In genomic region chr5:131586332-131586700, GRCm38 (mm10) we compare ENCODE assay signal across 13 mouse cellular contexts.
A peak's percentile ranks its signal among the peaks of the same experiment; 100 is the strongest.
DNase-seq lines count a peak whose midpoint lies in the region; ATAC-seq lines count a peak whose summit lies in the region.
"Had no signal": no experiment of that assay in that cellular context is flagged by ENCODE, and none has a peak within 500 bp of the region (broad histone marks: within the 10 kb centered on the region; RNA-seq: fewer than 3 reads in every experiment).

No protein-coding gene starts in this region.

- H3K4me3 ChIP-seq in kidney, embryonic 15.5 days (replicated peaks): no peak overlapping the region
- H3K4me3 ChIP-seq in forebrain, embryonic 16.5 days (replicated peaks; ENCODE audit: low read length): no peak overlapping the region
- no peak overlapping the region for H3K4me3 ChIP-seq in hindbrain, embryonic 16.5 days (ENCODE audit: low read length)
- H3K4me3 ChIP-seq: liver, embryonic 15.5 days had no signal

- H3K27me3 ChIP-seq in kidney, embryonic 15.5 days: peaks cover 19% of the 10 kb centered on the region
- H3K27me3 ChIP-seq in forebrain, embryonic 16.5 days (replicated peaks; ENCODE audit: control insufficient read depth, insufficient read depth, low read length): no peaks in the 10 kb centered on the region
- no peaks in the 10 kb centered on the region for H3K27me3 ChIP-seq in hindbrain, embryonic 16.5 days (replicated peaks; ENCODE audit: control insufficient read depth, insufficient read depth, low read length)
- H3K27me3 ChIP-seq: liver, embryonic 15.5 days had no signal

- no peaks in the 10 kb centered on the region for H3K9me3 ChIP-seq in kidney, embryonic 15.5 days (replicated peaks)
- H3K9me3 ChIP-seq in forebrain, embryonic 16.5 days (ENCODE audit: control insufficient read depth, low read length): no peaks in the 10 kb centered on the region
- no peaks in the 10 kb centered on the region for H3K9me3 ChIP-seq in hindbrain, embryonic 16.5 days (ENCODE audit: control insufficient read depth, low read length)
- H3K9me3 ChIP-seq: liver, embryonic 15.5 days had no signal

- no peak for DNase-seq in kidney, adult 11 months
- DNase-seq in neural tube, embryonic 10.5 days (ENCODE audit: extremely low spot score, low spot score): peak; percentile 42
- no peak for DNase-seq in urinary bladder, postnatal 14 days (ENCODE audit: low spot score)
- DNase-seq in ovary, postnatal 10 days (ENCODE audit: low spot score): no peak
- DNase-seq: lung, postnatal 14 days; right cerebral cortex, postnatal 4 days had no signal

- H3K36me3 ChIP-seq in kidney, embryonic 15.5 days: no peaks in the 10 kb centered on the region
- H3K36me3 ChIP-seq in forebrain, embryonic 16.5 days (ENCODE audit: control insufficient read depth, insufficient read depth): no peaks in the 10 kb centered on the region
- H3K36me3 ChIP-seq in hindbrain, embryonic 16.5 days (ENCODE audit: control insufficient read depth, insufficient read depth, low read length): no peaks in the 10 kb centered on the region
- H3K36me3 ChIP-seq: G1E; liver, embryonic 15.5 days had no signal

- peak overlapping the region; percentile 36 for H3K4me2 ChIP-seq in kidney, embryonic 15.5 days
- H3K4me2 ChIP-seq in forebrain, embryonic 16.5 days (ENCODE audit: low read length): peak overlapping the region; percentile 37
- H3K4me2 ChIP-seq in hindbrain, embryonic 16.5 days (ENCODE audit: low read length): peak overlapping the region; percentile 28; the same call in 1 of the 2 replicates
- H3K4me2 ChIP-seq: liver, embryonic 15.5 days had no signal

- H3K27ac ChIP-seq in kidney, embryonic 15.5 days: no peak overlapping the region
- peak overlapping the region; percentile 88 for H3K27ac ChIP-seq in forebrain, embryonic 16.5 days (ENCODE audit: low read length)
- peak overlapping the region; percentile 58 for H3K27ac ChIP-seq in hindbrain, embryonic 16.5 days (ENCODE audit: low read depth, low read length)
- H3K27ac ChIP-seq: kidney, postnatal 0 days; liver, embryonic 15.5 days had no signal

- peaks cover 48% of the 10 kb centered on the region for H3K4me1 ChIP-seq in kidney, embryonic 15.5 days
- peaks cover 39% of the 10 kb centered on the region for H3K4me1 ChIP-seq in forebrain, embryonic 16.5 days (replicated peaks; ENCODE audit: control insufficient read depth, insufficient read depth, low read length)
- peaks cover 42% of the 10 kb centered on the region for H3K4me1 ChIP-seq in hindbrain, embryonic 16.5 days (ENCODE audit: control insufficient read depth, insufficient read depth, low read depth, low read length)
- H3K4me1 ChIP-seq: liver, embryonic 15.5 days had no signal

- H3K9ac ChIP-seq in kidney, embryonic 15.5 days: no peak overlapping the region
- peak overlapping the region; percentile 9; the same call in 1 of the 2 replicates for H3K9ac ChIP-seq in forebrain, embryonic 16.5 days (replicated peaks; ENCODE audit: low read depth, low read length)
- peak overlapping the region; percentile 45; the same call in 1 of the 2 replicates for H3K9ac ChIP-seq in hindbrain, embryonic 16.5 days (ENCODE audit: low read depth, low read length)
- H3K9ac ChIP-seq: liver, embryonic 15.5 days had no signal

- no peak for ATAC-seq in kidney, embryonic 15.5 days (replicated peaks; ENCODE audit: low FRiP score)
- ATAC-seq in forebrain, embryonic 16.5 days: no peak; the same call in 1 of the 2 replicates
- ATAC-seq in hindbrain, embryonic 16.5 days: no peak
- no peak for ATAC-seq in erythroid progenitor cell, adult 5-6 weeks (replicated peaks; ENCODE audit: low FRiP score, poor library complexity, severe bottlenecking)

- WGBS in kidney, embryonic 15.5 days: 29% methylated on average over 5 of the region's 5 CpGs
- 40% methylated on average over 5 of the region's 5 CpGs for WGBS in forebrain, embryonic 16.5 days
- 41% methylated on average over 5 of the region's 5 CpGs for WGBS in hindbrain, embryonic 16.5 days
